Mouse (Mus musculus) embryonic facial prominence, embryonic 10.5 days (tissue): Measurements from ENCODE around the gene Kcnip2. TPM values are rescaled to one million over a fixed set of nuclear protein-coding genes. Genes with fewer than 3 reads are reported as not detected.
"Not testable (repeated sequence)": the region's sequence is repeated elsewhere in the genome, so short reads cannot be mapped to it uniquely, and the experiment has no call there.

ENCODE experiments used
- DNase-seq: peaks from one replicate; pipeline ENCODE4 v3.0.0-alpha.2; 2017; ENCODE audit warnings: low spot score
- H3K27ac ChIP-seq: fragments of 300-500 bp; sonication (generic); replicated peaks from 2 replicates; pipeline ENCODE4 v1.5.1; 2016; ENCODE audit warnings: mild to moderate bottlenecking
- H3K27me3 ChIP-seq: fragments of 300-500 bp; sonication (generic); replicated peaks from 2 replicates; pipeline ENCODE4 v1.6.1; 2016; ENCODE audit warnings: low read depth, mild to moderate bottlenecking; ENCODE audit not compliant: poor library complexity, severe bottlenecking
- H3K36me3 ChIP-seq: fragments of 300-500 bp; sonication (generic); replicated peaks from 2 replicates; pipeline ENCODE4 v1.6.1; 2016; ENCODE audit warnings: mild to moderate bottlenecking, moderate library complexity
- H3K4me1 ChIP-seq: fragments of 300-500 bp; sonication (generic); 2 replicates; pipeline ENCODE4 v1.6.1; 2016
- H3K4me3 ChIP-seq: fragments of 300-500 bp; sonication (generic); 2 replicates; pipeline ENCODE4 v1.5.1; 2016; ENCODE audit warnings: mild to moderate bottlenecking, moderate library complexity
- H3K9me3 ChIP-seq: fragments of 300-500 bp; sonication (generic); 2 replicates; pipeline ENCODE4 v1.6.1; 2016; ENCODE audit warnings: mild to moderate bottlenecking
- WGBS: fragments of 180-500 bp; shearing (Covaris S2); methylation state at CpG from one replicate; pipeline ENCODE4 v1.1.7; 2016; 5-methylcytosine and 5-hydroxymethylcytosine counted together
- polyA plus RNA-seq: library from polyadenylated mRNA; unstranded; fragments of >200 nt; fragmentation: Nextera tagmentation; extraction: Ambion mirVana; gene quantifications from 2 replicates; pipeline ENCODE4 v1.2.1, GENCODE M21; 2016

Kcnip2 gene
- polyA plus RNA-seq, 1 experiment from 2014 or later: 0.67 TPM

- WGBS: 94% methylated on average over 4 of the region's 4 CpGs
Measured at GRCm38 (mm10) chr19:45807732-45808131, 8.1 kb downstream of the Kcnip2 start.

GRCm38 (mm10) chr19:45805817-45806216 lies 10.0 kb downstream of the Kcnip2 start:
- DNase-seq, H3K27me3 ChIP-seq: not testable (repeated sequence)
- WGBS: 93% methylated on average over 6 of the region's 6 CpGs

More at GRCm38 (mm10) chr19:45807732-45808131, 8.1 kb downstream of the Kcnip2 start:
- H3K4me1 ChIP-seq: peaks cover 27% of the 10 kb centered on the region
- no peak overlapping the region for H3K4me3 ChIP-seq
- H3K9me3 ChIP-seq: no peaks in the 10 kb centered on the region
- DNase-seq: no peak
- peaks cover 21% of the 10 kb centered on the region for H3K27me3 ChIP-seq
- H3K27ac ChIP-seq: no peak overlapping the region
- no peaks in the 10 kb centered on the region for H3K36me3 ChIP-seq

GRCm38 (mm10) chr19:45804593-45805368 lies 11.1 kb downstream of the Kcnip2 start:
- H3K36me3 ChIP-seq: no peaks in the 10 kb centered on the region
- peaks cover 5% of the 10 kb centered on the region; the same call in 1 of the 2 replicates for H3K27me3 ChIP-seq
- no peaks in the 10 kb centered on the region for H3K9me3 ChIP-seq
- no peak overlapping the region for H3K27ac ChIP-seq
- 27% methylated on average over 12 of the region's 12 CpGs for WGBS
- no peak overlapping the region for H3K4me3 ChIP-seq
- DNase-seq: peak; percentile 54
- H3K4me1 ChIP-seq: peaks cover 17% of the 10 kb centered on the region

More at GRCm38 (mm10) chr19:45805817-45806216, 10.0 kb downstream of the Kcnip2 start:
- not testable (repeated sequence) for H3K9me3 ChIP-seq, H3K27ac ChIP-seq, H3K4me3 ChIP-seq, H3K36me3 ChIP-seq
- H3K4me1 ChIP-seq: peaks cover 17% of the 10 kb centered on the region

DNA sequence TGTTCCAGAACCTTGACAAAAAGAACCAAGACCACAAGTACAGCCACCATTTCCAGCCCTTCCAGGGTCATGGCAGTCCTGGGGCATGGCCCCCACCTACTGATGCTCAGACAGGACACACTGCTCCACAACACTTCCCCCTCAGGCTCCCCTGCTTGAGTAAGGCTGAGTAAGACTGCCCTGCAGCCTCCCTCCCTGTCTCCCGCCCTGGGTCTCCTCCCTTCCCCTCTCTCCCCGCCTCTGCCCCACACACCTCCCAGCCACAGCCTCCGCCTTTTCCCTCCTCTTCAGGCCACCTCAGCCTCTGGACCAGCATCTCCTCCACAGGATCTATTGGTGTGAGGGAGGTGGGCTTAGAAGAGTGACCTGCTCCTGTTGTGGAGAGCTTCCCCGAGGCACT lies 12.5 kb downstream of the Kcnip2 start:
- Histone ChIP-seq H3K4me1 (peaks cover 17% of the 10 kb centered on the region), H3K9me3 (no peaks in the 10 kb centered on the region), H3K36me3 (no peaks in the 10 kb centered on the region), H3K27me3 (peaks cover 5% of the 10 kb centered on the region; the same call in 1 of the 2 replicates), H3K4me3 (no peak overlapping the region), H3K27ac (no peak overlapping the region)
- 34% methylated on average over 4 of the region's 4 CpGs for WGBS
- no peak for DNase-seq

- H3K4me1 ChIP-seq: peaks cover 17% of the 10 kb centered on the region
- peaks cover 5% of the 10 kb centered on the region; the same call in 1 of the 2 replicates for H3K27me3 ChIP-seq
- no peak overlapping the region for H3K4me3 ChIP-seq
- H3K9me3 ChIP-seq: no peaks in the 10 kb centered on the region
- WGBS: 71% methylated on average over 4 of the region's 4 CpGs
- no peak overlapping the region for H3K27ac ChIP-seq
- DNase-seq: no peak
- no peaks in the 10 kb centered on the region for H3K36me3 ChIP-seq
Measured at GRCm38 (mm10) chr19:45802702-45803101, 13.2 kb downstream of the Kcnip2 start.

GRCm38 (mm10) chr19:45796879-45797278 lies 19.0 kb downstream of the Kcnip2 start:
- no peak overlapping the region for H3K27ac ChIP-seq
- WGBS: 77% methylated on average over 15 of the region's 15 CpGs
- H3K27me3 ChIP-seq: no peaks in the 10 kb centered on the region; the same call in 1 of the 2 replicates
- H3K4me1 ChIP-seq: peaks cover 12% of the 10 kb centered on the region
- no peaks in the 10 kb centered on the region for H3K36me3 ChIP-seq
- DNase-seq: no peak
- no peak overlapping the region for H3K4me3 ChIP-seq
- no peaks in the 10 kb centered on the region for H3K9me3 ChIP-seq

GRCm38 (mm10) chr19:45796061-45796556 lies 19.8 kb downstream of the Kcnip2 start:
- H3K27ac ChIP-seq: peak overlapping the region; percentile 14; the same call in 1 of the 2 replicates

DNA sequence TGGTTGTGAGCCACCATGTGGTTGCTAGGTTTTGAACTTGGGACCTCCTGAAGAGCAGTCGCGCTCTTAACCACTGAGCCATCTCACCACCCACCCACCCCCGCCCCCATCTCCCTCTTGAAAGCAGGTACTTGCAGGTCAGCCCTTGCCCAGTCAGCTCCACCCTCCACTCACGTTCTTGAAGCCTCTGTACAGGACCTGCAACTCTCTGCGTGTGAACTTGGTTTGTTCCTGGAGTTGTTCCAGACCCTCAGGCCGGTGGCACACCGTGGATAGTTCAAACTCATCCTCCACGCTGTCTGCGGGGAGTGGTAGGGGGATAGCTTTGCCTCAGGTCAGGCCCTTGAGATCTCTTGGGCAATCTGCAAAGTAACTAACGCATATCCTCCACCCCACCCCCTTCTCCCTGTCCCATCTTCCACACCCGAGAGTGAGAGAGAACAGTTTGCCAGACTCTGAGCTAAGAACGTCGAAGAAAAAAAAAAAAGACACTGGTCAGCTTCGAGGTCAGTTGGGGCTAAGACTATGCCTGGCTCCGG lies 20.4 kb downstream of the Kcnip2 start:
- no peaks in the 10 kb centered on the region for H3K9me3 ChIP-seq
- peaks cover 15% of the 10 kb centered on the region for H3K4me1 ChIP-seq
- peak overlapping the region; percentile 52 for H3K4me3 ChIP-seq
- no peak overlapping the region for H3K27ac ChIP-seq
- 33% methylated on average over 15 of the region's 15 CpGs for WGBS
- no peaks in the 10 kb centered on the region for H3K36me3 ChIP-seq
- DNase-seq: no peak
- H3K27me3 ChIP-seq: no peaks in the 10 kb centered on the region; the same call in 1 of the 2 replicates

More at GRCm38 (mm10) chr19:45796061-45796556, 19.8 kb downstream of the Kcnip2 start:
- no peaks in the 10 kb centered on the region; the same call in 1 of the 2 replicates for H3K27me3 ChIP-seq
- no peaks in the 10 kb centered on the region for H3K9me3 ChIP-seq
- no peaks in the 10 kb centered on the region for H3K36me3 ChIP-seq
- 7% methylated on average over 15 of the region's 15 CpGs for WGBS
- peak overlapping the region; percentile 52 for H3K4me3 ChIP-seq
- DNase-seq: peak; percentile 76
- peaks cover 12% of the 10 kb centered on the region for H3K4me1 ChIP-seq

DNA sequence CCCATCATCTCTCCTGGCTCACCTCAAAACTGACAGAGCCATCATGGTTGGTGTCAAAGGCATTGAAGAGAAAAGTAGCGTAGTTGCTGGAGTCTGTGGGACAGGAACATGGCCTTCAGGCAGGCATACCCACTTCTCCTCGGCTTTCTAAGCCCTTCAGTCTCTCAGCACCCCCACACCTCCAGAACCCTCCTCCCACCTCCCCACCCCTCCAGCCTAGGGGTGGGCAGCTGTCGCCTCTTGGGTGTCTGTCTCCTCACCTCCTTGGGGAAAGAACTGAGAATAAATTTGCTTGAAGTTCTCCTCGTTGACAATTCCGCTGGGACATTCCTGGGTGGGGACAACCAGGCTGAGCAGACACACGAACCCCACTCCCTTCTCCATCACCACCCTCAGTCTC lies 21.1 kb downstream of the Kcnip2 start:
- Histone ChIP-seq H3K9me3 (no peaks in the 10 kb centered on the region), H3K27me3 (no peaks in the 10 kb centered on the region; the same call in 1 of the 2 replicates), H3K27ac (no peak overlapping the region), H3K36me3 (no peaks in the 10 kb centered on the region), H3K4me1 (peaks cover 15% of the 10 kb centered on the region), H3K4me3 (no peak overlapping the region)
- 78% methylated on average over 6 of the region's 6 CpGs for WGBS
- no peak for DNase-seq

- WGBS: 82% methylated on average over 6 of the region's 6 CpGs
- H3K36me3 ChIP-seq: no peaks in the 10 kb centered on the region
- H3K4me1 ChIP-seq: peaks cover 15% of the 10 kb centered on the region
- no peak overlapping the region; the same call in 1 of the 2 replicates for H3K27ac ChIP-seq
- H3K4me3 ChIP-seq: no peak overlapping the region
- H3K27me3 ChIP-seq: no peaks in the 10 kb centered on the region; the same call in 1 of the 2 replicates
- no peak for DNase-seq
- no peaks in the 10 kb centered on the region for H3K9me3 ChIP-seq
Measured at GRCm38 (mm10) chr19:45792404-45792803, 23.5 kb downstream of the Kcnip2 start.

- Histone ChIP-seq H3K27ac (no peak overlapping the region), H3K27me3 (no peaks in the 10 kb centered on the region), H3K9me3 (no peaks in the 10 kb centered on the region), H3K4me3 (no peak overlapping the region), H3K36me3 (no peaks in the 10 kb centered on the region), H3K4me1 (0 out of 2 replicates have a peak, but pooled peaks cover 4% of the 10 kb centered on the region)
- no peak for DNase-seq
- 78% methylated on average over 13 of the region's 13 CpGs for WGBS
Measured at GRCm38 (mm10) chr19:45789888-45790874, 25.7 kb downstream of the Kcnip2 start.

GRCm38 (mm10) chr19:45789365-45789764 lies 26.5 kb downstream of the Kcnip2 start:
- Histone ChIP-seq H3K36me3 (no peaks in the 10 kb centered on the region), H3K27me3 (no peaks in the 10 kb centered on the region), H3K4me3 (no peak overlapping the region), H3K9me3 (no peaks in the 10 kb centered on the region), H3K27ac (no peak overlapping the region), H3K4me1 (0 out of 2 replicates have a peak, but pooled peaks cover 4% of the 10 kb centered on the region)
- DNase-seq: no peak
- 82% methylated on average over 7 of the region's 7 CpGs for WGBS
